Mouse (Mus musculus) limb, embryonic 14.5 days (tissue): ENCODE data around the gene Opn3. TPM values are rescaled to one million over a fixed set of nuclear protein-coding genes. Genes with fewer than 3 reads are reported as not detected.

ENCODE experiments used
- ATAC-seq: fragments of 200-750 bp; cut with Nextera tagmentation; 2 replicates; pipeline ENCODE4 v1.8.0; 2017; ENCODE audit warnings: low read depth, moderate number of reproducible peaks, moderate TSS enrichment; ENCODE audit not compliant: low FRiP score
- DNase-seq: peaks from one replicate; pipeline ENCODE4 v3.0.0-alpha.2; 2015; ENCODE audit warnings: low spot score
- H3K27ac ChIP-seq: fragments of 300-500 bp; sonication (generic); replicated peaks from 2 replicates; pipeline ENCODE4 v1.5.1; 2014; ENCODE audit warnings: low read depth, mild to moderate bottlenecking, low read length, moderate library complexity, mixed read lengths
- H3K27me3 ChIP-seq: fragments of 300-500 bp; sonication (generic); 2 replicates; pipeline ENCODE4 v1.6.1; 2014; ENCODE audit warnings: low read length, mixed read lengths; ENCODE audit not compliant: control insufficient read depth, insufficient read depth
- H3K36me3 ChIP-seq: fragments of 300-500 bp; sonication (generic); 2 replicates; pipeline ENCODE4 v1.6.1; 2014; ENCODE audit warnings: mild to moderate bottlenecking, low read length, moderate library complexity, mixed read lengths; ENCODE audit not compliant: control insufficient read depth, insufficient read depth
- H3K4me1 ChIP-seq: fragments of 300-500 bp; sonication (generic); 2 replicates; pipeline ENCODE4 v1.6.1; 2014; ENCODE audit warnings: antibody characterized with exemption, low read length, mixed read lengths; ENCODE audit not compliant: control insufficient read depth, insufficient read depth
- H3K4me2 ChIP-seq: fragments of 300-500 bp; sonication (generic); replicated peaks from 2 replicates; pipeline ENCODE4 v1.6.1; 2014; ENCODE audit warnings: low read depth, mild to moderate bottlenecking, low read length, moderate library complexity; ENCODE audit not compliant: severe bottlenecking
- H3K4me3 ChIP-seq: fragments of 300-500 bp; sonication (generic); replicated peaks from 2 replicates; pipeline ENCODE4 v1.5.1; 2014; ENCODE audit warnings: low read length
- H3K9ac ChIP-seq: fragments of 300-500 bp; sonication (generic); 2 replicates; pipeline ENCODE4 v1.6.1; 2014; ENCODE audit warnings: mild to moderate bottlenecking, low read depth, low read length, moderate library complexity; ENCODE audit not compliant: severe bottlenecking
- H3K9me3 ChIP-seq: fragments of 300-500 bp; sonication (generic); 2 replicates; pipeline ENCODE4 v1.6.1; 2016; ENCODE audit warnings: low read length; ENCODE audit not compliant: control insufficient read depth
- POLR2A ChIP-seq: fragments of 200-500 bp; IDR thresholded peaks from 2 replicates; pipeline ENCODE4 v1.8.0; 2012; ENCODE audit warnings: inconsistent platforms, mild to moderate bottlenecking, moderate library complexity, borderline replicate concordance; ENCODE audit not compliant: insufficient read depth, insufficient read length; ENCODE audit errors: extremely low read depth
- WGBS: fragments of 180-500 bp; shearing (Covaris S2); extraction: QIAGEN DNeasy Blood & Tissue Kit; methylation state at CpG from one replicate; pipeline ENCODE4 v1.1.7; 2014; 5-methylcytosine and 5-hydroxymethylcytosine counted together
- polyA plus RNA-seq, 2 experiments: library from polyadenylated mRNA; depleted of rRNA in 1 of 2; stranded (reverse) in 1 of 2; unstranded in 1 of 2; fragments of >200 nt; fragmentation: Nextera tagmentation in 1 of 2; extraction: Ambion mirVana in 1 of 2; gene quantifications; 2 replicates each; pipeline versions ENCODE4 v1.2.1 to v1.2.3; 2012 to 2014

Opn3 gene
- polyA plus RNA-seq, 2 experiments, result 2.6 to 6.5 TPM

GRCm38 (mm10) chr1:175707599-175707998, 15.0 kb upstream of the Opn3 start:
- Histone ChIP-seq H3K36me3 (no peaks in the 10 kb centered on the region), H3K4me2 (no peak overlapping the region), H3K9me3 (no peaks in the 10 kb centered on the region), H3K27ac (no peak overlapping the region), H3K27me3 (no peaks in the 10 kb centered on the region), H3K4me3 (no peak overlapping the region), H3K9ac (no peak overlapping the region), H3K4me1 (no peaks in the 10 kb centered on the region)
- ATAC-seq (no peak), DNase-seq (no peak)
- 37% methylated on average over 5 of the region's 5 CpGs for WGBS
- no peak for TF ChIP-seq POLR2A

- Histone ChIP-seq H3K9me3 (no peaks in the 10 kb centered on the region), H3K9ac (no peak overlapping the region), H3K4me2 (no peak overlapping the region), H3K27ac (no peak overlapping the region), H3K4me3 (no peak overlapping the region), H3K27me3 (no peaks in the 10 kb centered on the region), H3K36me3 (no peaks in the 10 kb centered on the region), H3K4me1 (no peaks in the 10 kb centered on the region)
- WGBS, result 62% methylated on average over 4 of the region's 4 CpGs
- DNase-seq (no peak), ATAC-seq (no peak)
- no peak for TF ChIP-seq POLR2A
These were observed 8.6 kb upstream of the Opn3 start for GRCm38 (mm10) chr1:175701145-175701544.

- Histone ChIP-seq H3K9ac (no peak overlapping the region), H3K9me3 (no peaks in the 10 kb centered on the region), H3K27ac (no peak overlapping the region), H3K36me3 (no peaks in the 10 kb centered on the region), H3K4me1 (no peaks in the 10 kb centered on the region), H3K27me3 (no peaks in the 10 kb centered on the region), H3K4me3 (no peak overlapping the region), H3K4me2 (no peak overlapping the region)
- DNase-seq, result no peak
- TF ChIP-seq POLR2A, result no peak
- ATAC-seq, result no peak
- WGBS, result 25% methylated on average over 4 of the region's 4 CpGs
These were observed 7.2 kb upstream of the Opn3 start for GRCm38 (mm10) chr1:175699796-175700195.

- Histone ChIP-seq H3K4me2 (no peak overlapping the region), H3K27me3 (no peaks in the 10 kb centered on the region), H3K4me3 (no peak overlapping the region), H3K9me3 (no peaks in the 10 kb centered on the region), H3K9ac (no peak overlapping the region), H3K27ac (no peak overlapping the region), H3K36me3 (no peaks in the 10 kb centered on the region), H3K4me1 (no peaks in the 10 kb centered on the region)
- no peak for TF ChIP-seq POLR2A
- 59% methylated on average over 3 of the region's 3 CpGs for WGBS
- ATAC-seq, result no peak
- no peak for DNase-seq
These were observed 6.8 kb upstream of the Opn3 start for GRCm38 (mm10) chr1:175699375-175699774.

- Histone ChIP-seq H3K4me1 (peaks cover 3% of the 10 kb centered on the region; the same call in 1 of the 2 replicates), H3K4me2 (no peak within 1 kb of the TSS), H3K27me3 (no peaks in the 10 kb centered on the region), H3K9me3 (no peaks in the 10 kb centered on the region), H3K36me3 (no peaks in the 10 kb centered on the region), H3K27ac (no peak within 1 kb of the TSS), H3K9ac (no peak within 1 kb of the TSS), H3K4me3 (no peak within 1 kb of the TSS)
- ATAC-seq, result no peak
- DNase-seq, result no peak
- 83% methylated on average over 1 of the region's 1 CpGs for WGBS
- TF ChIP-seq POLR2A, result no peak
These were observed 5.7 kb upstream of the Opn3 start, which contains the start of gene Wdr64 for GRCm38 (mm10) chr1:175698293-175698692. Wdr64 (plus strand) TSS chr1:175698593.
